Mouse (Mus musculus): Measurements from ENCODE around the gene Qrich2.

- TF ChIP-seq POLR2A (IDR thresholded peaks at IDR 0.05; ENCODE audit: borderline replicate concordance, control insufficient read depth, low read depth, low read length) = no peak
- no peak for TF ChIP-seq CTCF (IDR thresholded peaks at IDR 0.05; ENCODE audit: control insufficient read depth, insufficient read depth, low read length)
Measured at GRCm38 (mm10) chr11:116412028-116412827, 53.8 kb downstream of the Qrich2 start.

All from bone marrow, adult 2 months (tissue).